Mouse (Mus musculus) limb, embryonic 10.5 days (tissue): ENCODE data around the gene Col11a2. TPM values are rescaled to one million over a fixed set of nuclear protein-coding genes. Genes with fewer than 3 reads are reported as not detected.
A peak's percentile ranks its signal among the peaks of the same experiment; 100 is the strongest.

Experiments
- microRNA counts: library from miRNA; unstranded; fragments of <30 nt; microRNA quantifications from one replicate; lab custom pipeline; 2017
- microRNA-seq: library from miRNA; unstranded; fragments of <30 nt; microRNA quantifications from one replicate; pipeline ENCODE4, GENCODE M21; 2017
- polyA plus RNA-seq: library from polyadenylated mRNA; unstranded; fragments of >200 nt; fragmentation: Nextera tagmentation; extraction: Ambion mirVana; gene quantifications from 2 replicates; pipeline ENCODE4 v1.2.1, GENCODE M21; 2016

The Col11a2 gene
- polyA plus RNA-seq, 1 experiment from 2014 or later, result 2.5 TPM

MicroRNAs encoded within 50 kb of the gene (microRNA counts, 519-probe panel; counts per million panel counts)
- 684 counts per million, percentile 72 among the panel's probes with 10 or more counts for microRNA mmu-miR-219 (lab: Ali Mortazavi, UCI)

Small RNA genes within 50 kb of the gene (microRNA-seq; reads per million reads assigned to microRNA genes)
- gene Mir219a-1, result 2.3 reads per million
- gene Mir219c, result not detected

Other genes starting within 250 kb of the Col11a2 start
- gene Kank3, start 228.9 kb upstream of the Col11a2 start, polyA plus RNA-seq, result 24.8 and 28.5 TPM in 2 replicates
- 867 and 991 TPM in 2 replicates for gene Rps28, start 214.9 kb upstream of the Col11a2 start, polyA plus RNA-seq
- gene Ndufa7, start 214.9 kb upstream of the Col11a2 start, polyA plus RNA-seq, result 497 and 518 TPM in 2 replicates
- gene Cd320, start 196.3 kb upstream of the Col11a2 start, polyA plus RNA-seq, result 98.2 and 119 TPM in 2 replicates
- not detected in 2 replicates for gene Gm7029, start 165.6 kb upstream of the Col11a2 start, polyA plus RNA-seq
- gene Kifc1, start 148.8 kb upstream of the Col11a2 start, polyA plus RNA-seq, result 5.9 and 6.6 TPM in 2 replicates
- gene Platr17, start 134.3 kb upstream of the Col11a2 start, polyA plus RNA-seq, result 0.20 and 0.38 TPM in 2 replicates
- 88.1 and 92.2 TPM in 2 replicates for gene Daxx, start 130.0 kb upstream of the Col11a2 start, polyA plus RNA-seq
- 9.2 and 16.0 TPM in 2 replicates for gene Tapbp, start 123.5 kb upstream of the Col11a2 start, polyA plus RNA-seq
- 20.2 and 23.2 TPM in 2 replicates for gene Zbtb22, start 123.5 kb upstream of the Col11a2 start, polyA plus RNA-seq
- gene Rgl2, start 109.9 kb upstream of the Col11a2 start, polyA plus RNA-seq, result 43.2 and 43.9 TPM in 2 replicates
- gene Pfdn6, start 99.1 kb upstream of the Col11a2 start, polyA plus RNA-seq, result 212 and 258 TPM in 2 replicates
- 61.7 and 78.2 TPM in 2 replicates for gene Wdr46, start 98.8 kb upstream of the Col11a2 start, polyA plus RNA-seq
- gene B3galt4, start 87.9 kb upstream of the Col11a2 start, polyA plus RNA-seq, result 2.9 and 3.9 TPM in 2 replicates
- 49.8 and 50.3 TPM in 2 replicates for gene Vps52, start 83.6 kb upstream of the Col11a2 start, polyA plus RNA-seq
- 1,605 and 1,760 TPM in 2 replicates for gene Rps18, start 83.4 kb upstream of the Col11a2 start, polyA plus RNA-seq
- gene H2-K1, start 39.1 kb upstream of the Col11a2 start, polyA plus RNA-seq, result 2.9 and 4.7 TPM in 2 replicates
- 11.8 and 15.0 TPM in 2 replicates for gene Ring1, start 14.8 kb upstream of the Col11a2 start, polyA plus RNA-seq
- 25.9 and 33.7 TPM in 2 replicates for gene H2-Ke6, start 11.4 kb upstream of the Col11a2 start, polyA plus RNA-seq
- 196 TPM in 2 replicates for gene Slc39a7, start 7.8 kb upstream of the Col11a2 start, polyA plus RNA-seq
- gene Rxrb, start 7.6 kb upstream of the Col11a2 start, polyA plus RNA-seq, result 49.9 and 51.0 TPM in 2 replicates
- 0.31 and 0.66 TPM in 2 replicates for gene H2-Oa, start 52.9 kb downstream of the Col11a2 start, polyA plus RNA-seq
- gene H2-DMa, start 80.1 kb downstream of the Col11a2 start, polyA plus RNA-seq, result 4.2 and 5.3 TPM in 2 replicates
- gene Brd2, start 83.2 kb downstream of the Col11a2 start, polyA plus RNA-seq, result 140 and 145 TPM in 2 replicates
- gene H2-DMb2, start 103.9 kb downstream of the Col11a2 start, polyA plus RNA-seq, result 0.18 and 0.40 TPM in 2 replicates
- gene H2-DMb1, start 113.6 kb downstream of the Col11a2 start, polyA plus RNA-seq, result 0.18 and 0.51 TPM in 2 replicates
- gene Tap1, start 148.1 kb downstream of the Col11a2 start, polyA plus RNA-seq, result 1.6 and 3.2 TPM in 2 replicates
- gene Psmb9, start 148.3 kb downstream of the Col11a2 start, polyA plus RNA-seq, result 0.78 and 1.1 TPM in 2 replicates
- 0.74 and 0.87 TPM in 2 replicates for gene Psmb8, start 158.3 kb downstream of the Col11a2 start, polyA plus RNA-seq
- 0.49 and 0.61 TPM in 2 replicates for gene Tap2, start 164.1 kb downstream of the Col11a2 start, polyA plus RNA-seq
- gene H2-Ob, start 199.5 kb downstream of the Col11a2 start, polyA plus RNA-seq, result not detected in 2 replicates
- gene H2-Ab1, start 218.3 kb downstream of the Col11a2 start, polyA plus RNA-seq, result 6.7 and 9.9 TPM in 2 replicates
- gene H2-Aa, start 248.4 kb downstream of the Col11a2 start, polyA plus RNA-seq, result not detected in 2 replicates